Mouse (Mus musculus): ENCODE data around the gene Snx11. TPM values are rescaled to one million over a fixed set of nuclear protein-coding genes. Genes with fewer than 3 reads are reported as not detected.

Gene Snx11
- total RNA-seq, 2 experiments from 2014 or later = 10.0 to 10.3 TPM

DNA sequence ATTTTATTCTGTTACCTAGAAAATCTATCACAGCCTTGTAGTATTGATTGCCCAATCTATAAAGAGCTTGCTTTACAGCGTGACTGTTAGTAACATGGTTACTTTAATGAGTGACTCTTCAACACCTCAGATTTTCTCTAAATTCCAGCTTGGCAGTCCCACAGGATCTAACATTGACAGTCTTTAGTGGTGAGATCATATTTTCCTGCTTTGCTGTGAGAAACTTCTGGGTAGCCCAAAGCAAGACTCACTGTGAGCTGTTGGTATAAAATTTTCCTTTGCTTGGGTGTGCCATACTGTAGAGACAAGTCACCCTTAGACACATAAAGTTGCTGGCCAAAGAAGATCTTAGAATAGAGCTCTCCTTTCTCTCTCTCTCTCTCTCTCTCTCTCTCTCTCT lies 51.5 kb downstream of the Snx11 start:
- intact Hi-C loops (cut with DNase I) = no loop called here

GRCm38 (mm10) chr11:96718609-96719008 lies 58.8 kb downstream of the Snx11 start:
- intact Hi-C loops (cut with DNase I) = no loop called here
- no peak for DNase-seq

More for the DNA sequence above, 51.5 kb downstream of the Snx11 start:
- DNase-seq = no peak

Other genes with a start within 250 kb of the Snx11 start
- 10 to 100 TPM; 33.3 to 34.3 TPM for gene Cbx1, start 11.6 kb upstream of the Snx11 start, total RNA-seq (2021)
- gene Nfe2l1, start 52.4 kb upstream of the Snx11 start, total RNA-seq (2021) = 100 to 1,000 TPM; 374 to 411 TPM
- 10 to 100 TPM; 23.1 to 23.6 TPM for gene Copz2, start 72.3 kb upstream of the Snx11 start, total RNA-seq (2021)
- 10 to 100 TPM; 21.0 to 25.3 TPM for gene Cdk5rap3, start 138.9 kb upstream of the Snx11 start, total RNA-seq (2021)
- not detected for gene Prr15l, start 150.5 kb upstream of the Snx11 start, total RNA-seq (2021)
- gene Pnpo, start 166.4 kb upstream of the Snx11 start, total RNA-seq (2021) = 1 to 10 TPM; 6.6 to 7.5 TPM
- 10 to 100 TPM in 1 of 2 experiments, 1 to 10 TPM in 1; 8.6 to 12.5 TPM for gene Sp2, start 205.4 kb upstream of the Snx11 start, total RNA-seq (2021)
- not detected for gene Sp6, start 235.8 kb upstream of the Snx11 start, total RNA-seq (2021)